Mouse (Mus musculus) megakaryocyte-erythroid progenitor cell, adult 5-6 weeks (primary cell): ENCODE data around the gene Sgms1. TPM values are rescaled to one million over a fixed set of nuclear protein-coding genes. Genes with fewer than 3 reads are reported as not detected.
"Not testable (repeated sequence)": the region's sequence is repeated elsewhere in the genome, so short reads cannot be mapped to it uniquely, and the experiment has no call there.

Experiments used
- ATAC-seq: replicated peaks from 2 replicates; pipeline ENCODE4 v1.8.0; 2016; ENCODE audit warnings: mild to moderate bottlenecking, inconsistent platforms; ENCODE audit not compliant: severe bottlenecking, poor library complexity, low FRiP score, low TSS enrichment
- total RNA-seq, 2 experiments: library from RNA; stranded (forward) in 1 of 2; stranded (reverse) in 1 of 2; fragments of 200-1000, 215-1000 nt in 1 of 2; fragments of >200 nt in 1 of 2; fragmentation: Nextera tagmentation in 1 of 2; gene quantifications; 2 replicates each; pipeline ENCODE4 v1.2.3; 2014 to 2017

Gene Sgms1
- total RNA-seq, 2 experiments from 2014 or later: 58.5 to 66.1 TPM

GRCm38 (mm10) chr19:32360989-32361698 lies 28.4 kb downstream of the Sgms1 start:
- no peak for ATAC-seq

DNA sequence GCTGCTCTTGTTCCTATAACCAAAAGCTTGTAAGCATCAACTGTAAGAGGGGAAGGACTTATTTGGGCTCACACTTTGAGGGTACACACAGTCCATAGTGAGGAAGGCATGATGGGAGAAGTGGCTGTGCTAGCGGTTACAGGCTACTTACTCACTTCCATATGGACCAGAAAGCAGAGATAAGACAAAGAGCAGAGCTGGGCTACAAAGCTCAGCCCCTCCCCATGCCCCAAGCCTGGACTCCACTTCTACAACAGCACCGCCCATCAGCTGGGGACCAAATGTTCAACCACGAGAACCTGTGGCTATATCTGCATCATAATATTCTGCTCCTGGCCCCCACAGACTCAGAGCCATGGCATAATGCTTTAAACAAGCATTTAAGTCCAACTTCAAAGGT lies 29.0 kb downstream of the Sgms1 start:
- ATAC-seq: 0 out of 2 replicates have a peak, but pooled peaks have one; percentile 42

DNA sequence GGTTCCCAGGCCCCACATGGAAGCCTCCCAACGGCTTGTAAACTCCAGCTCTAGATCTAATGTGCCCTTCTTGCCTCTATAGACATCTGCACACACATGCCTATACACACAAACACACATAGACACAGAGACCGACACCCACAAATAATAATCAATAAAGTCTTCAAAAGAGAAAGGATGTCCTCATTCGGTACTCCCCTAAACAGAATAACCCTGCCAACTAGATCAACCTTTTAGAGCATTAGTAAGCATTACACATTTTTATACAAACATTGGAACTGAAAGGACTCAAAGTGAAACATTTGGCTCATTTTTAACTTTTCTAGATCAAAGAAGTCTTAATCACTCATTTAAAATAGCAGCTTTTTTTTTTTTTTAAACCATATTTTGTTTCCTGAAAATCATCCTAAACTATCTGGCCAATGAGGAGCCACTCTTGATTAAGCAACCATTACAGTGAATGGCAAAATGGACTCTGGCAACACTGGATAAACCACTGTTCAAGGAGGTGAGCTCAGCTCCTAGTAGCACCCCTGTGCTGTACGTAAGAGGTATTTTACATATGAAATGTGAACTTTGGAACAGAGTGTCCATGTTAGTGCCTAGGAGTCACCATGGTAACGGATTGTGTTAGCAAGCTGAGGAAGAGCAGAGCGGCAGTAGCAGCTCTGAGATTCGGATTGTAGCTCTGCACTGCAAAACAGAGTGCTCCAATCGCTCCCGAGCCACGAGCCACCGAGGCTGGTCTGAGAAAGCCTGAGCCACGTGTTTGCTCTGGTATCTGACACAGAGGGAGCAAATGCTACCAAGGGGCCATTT lies 30.6 kb downstream of the Sgms1 start:
- ATAC-seq: no peak

- not testable (repeated sequence) for ATAC-seq
Measured at GRCm38 (mm10) chr19:32358011-32358410, 31.5 kb downstream of the Sgms1 start.

DNA sequence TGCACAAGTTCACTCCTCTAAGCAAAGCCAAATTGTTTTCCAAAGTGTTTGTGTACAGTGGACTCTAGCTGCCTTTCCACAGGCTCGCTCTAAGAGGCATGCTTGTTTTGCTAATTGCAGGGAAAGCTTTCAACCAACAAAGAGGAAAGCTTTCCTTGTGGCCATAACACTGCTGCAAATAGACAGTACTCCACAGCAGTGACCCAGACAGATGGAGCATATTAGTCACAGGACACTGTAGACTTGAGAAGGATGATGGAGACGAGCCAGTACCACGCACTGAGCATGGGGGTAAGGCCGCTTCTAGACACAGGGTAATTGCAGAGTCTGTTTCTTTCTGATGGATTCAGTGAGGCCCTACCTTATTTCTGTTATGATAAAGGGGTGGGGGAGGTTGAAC lies 33.3 kb downstream of the Sgms1 start:
- ATAC-seq: no peak

- no peak for ATAC-seq
Measured at GRCm38 (mm10) chr19:32353447-32353846, 36.1 kb downstream of the Sgms1 start.

DNA sequence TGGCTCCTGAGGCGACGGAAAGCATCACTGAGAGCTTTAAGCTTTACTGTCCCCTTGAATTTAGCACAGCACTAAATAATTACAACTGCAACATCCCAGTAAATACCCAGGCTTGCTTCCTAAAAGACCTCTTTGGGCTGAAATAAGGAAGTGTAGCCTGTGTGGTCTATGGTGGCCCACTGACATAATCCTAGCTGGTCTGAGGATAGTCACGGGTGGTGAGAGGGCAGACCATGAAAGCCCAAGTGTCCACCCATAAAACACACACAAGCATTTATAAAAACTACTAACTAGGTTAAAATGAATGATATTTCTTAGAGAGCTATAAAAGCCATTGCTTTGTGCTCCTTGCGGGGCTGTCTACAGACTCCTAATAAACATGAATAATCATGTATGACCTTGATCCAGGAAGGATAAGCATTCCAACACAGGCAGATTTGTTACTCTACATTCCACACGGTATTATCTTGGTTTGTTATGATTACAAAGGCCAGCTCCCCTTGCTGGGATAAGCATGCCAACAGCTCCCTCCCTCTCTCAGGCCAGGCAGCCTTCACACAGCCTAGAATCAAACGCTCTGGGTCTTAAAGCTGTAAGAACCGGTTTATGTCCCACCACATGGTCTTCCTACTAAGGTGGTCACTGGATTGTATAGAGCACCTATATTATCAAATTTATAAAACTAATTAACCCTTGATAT lies 40.4 kb downstream of the Sgms1 start:
- ATAC-seq: no peak

- no peak for ATAC-seq
Measured at GRCm38 (mm10) chr19:32347491-32347890, 42.0 kb downstream of the Sgms1 start.

DNA sequence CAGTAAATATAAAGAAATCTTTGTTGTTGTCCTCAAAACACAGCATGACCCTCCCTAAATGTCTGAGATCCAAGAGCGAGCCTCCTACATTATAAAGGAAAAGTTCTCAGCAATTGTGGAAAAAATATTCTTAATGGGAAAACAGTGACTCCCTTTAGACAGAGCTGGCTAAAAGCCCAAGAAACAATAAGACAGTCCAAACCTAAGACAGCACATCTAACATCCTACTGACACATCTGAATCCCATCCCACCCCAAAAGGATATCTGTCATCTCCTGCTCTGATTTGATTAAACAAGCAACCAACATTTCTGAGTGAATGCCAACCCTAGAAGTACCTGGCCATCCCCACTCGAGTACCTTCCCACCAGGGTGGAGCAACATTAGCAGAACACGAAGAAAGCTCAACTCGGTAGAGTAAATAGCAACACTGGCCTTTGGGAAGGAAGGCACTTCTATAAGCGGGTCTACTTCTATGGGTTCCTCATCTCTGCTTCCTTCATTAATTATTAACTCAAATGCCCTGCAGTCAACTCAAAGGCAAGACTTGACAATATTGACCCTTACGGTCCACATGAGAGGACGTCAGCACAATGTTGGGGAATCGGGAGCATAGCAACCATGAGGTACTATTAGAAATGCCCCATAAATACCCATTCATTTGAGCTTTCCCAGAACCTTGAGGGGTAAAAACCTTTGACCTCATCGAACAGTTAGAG lies 42.7 kb downstream of the Sgms1 start:
- no peak for ATAC-seq

DNA sequence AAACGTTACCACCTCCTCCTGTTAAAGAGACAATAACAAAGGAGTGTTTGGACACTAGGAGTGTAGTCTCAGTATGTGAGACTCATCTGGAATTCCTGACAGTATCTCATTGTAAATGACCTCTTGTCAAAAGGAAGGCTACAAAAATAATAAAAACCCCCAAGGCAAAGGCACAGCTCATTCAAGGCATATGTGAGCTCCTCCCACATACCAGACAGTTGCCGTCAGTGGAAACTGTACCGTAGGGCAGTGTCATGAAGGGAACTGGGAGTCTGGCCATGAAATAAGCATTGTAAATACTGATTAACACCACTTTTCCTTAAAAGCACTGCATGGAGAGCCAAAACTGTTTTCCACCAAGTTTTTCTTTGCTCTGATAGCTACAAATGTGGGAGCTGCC lies 43.3 kb downstream of the Sgms1 start:
- no peak for ATAC-seq

- no peak for ATAC-seq
Measured at GRCm38 (mm10) chr19:32345181-32345745, 44.3 kb downstream of the Sgms1 start.

GRCm38 (mm10) chr19:32344738-32345121 lies 44.8 kb downstream of the Sgms1 start:
- 0 out of 2 replicates have a peak, but pooled peaks have one; percentile 43 for ATAC-seq

GRCm38 (mm10) chr19:32343937-32344737 lies 45.4 kb downstream of the Sgms1 start:
- no peak for ATAC-seq

DNA sequence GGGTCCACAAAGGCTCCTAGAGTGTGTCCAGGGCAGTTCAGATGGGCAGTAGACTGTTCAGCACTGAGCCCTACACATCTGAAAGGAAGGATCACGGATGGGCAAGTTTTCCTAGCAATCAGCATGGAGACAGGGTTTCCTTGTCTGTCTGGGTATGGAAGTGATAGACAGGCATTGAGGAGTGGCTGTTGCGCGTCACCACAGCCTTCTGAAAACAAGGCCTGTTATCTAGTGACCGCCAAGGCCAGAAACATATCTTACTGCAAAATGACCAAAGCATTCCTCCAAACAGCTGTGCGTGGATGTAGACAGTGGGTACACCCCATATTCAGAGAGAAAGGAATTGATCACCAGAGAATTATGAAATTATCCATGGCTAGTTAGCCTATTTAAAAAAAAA lies 47.1 kb downstream of the Sgms1 start:
- no peak for ATAC-seq

- no peak for ATAC-seq
Measured at GRCm38 (mm10) chr19:32341091-32341490, 48.4 kb downstream of the Sgms1 start.

GRCm38 (mm10) chr19:32340168-32340567 lies 49.3 kb downstream of the Sgms1 start:
- no peak for ATAC-seq

DNA sequence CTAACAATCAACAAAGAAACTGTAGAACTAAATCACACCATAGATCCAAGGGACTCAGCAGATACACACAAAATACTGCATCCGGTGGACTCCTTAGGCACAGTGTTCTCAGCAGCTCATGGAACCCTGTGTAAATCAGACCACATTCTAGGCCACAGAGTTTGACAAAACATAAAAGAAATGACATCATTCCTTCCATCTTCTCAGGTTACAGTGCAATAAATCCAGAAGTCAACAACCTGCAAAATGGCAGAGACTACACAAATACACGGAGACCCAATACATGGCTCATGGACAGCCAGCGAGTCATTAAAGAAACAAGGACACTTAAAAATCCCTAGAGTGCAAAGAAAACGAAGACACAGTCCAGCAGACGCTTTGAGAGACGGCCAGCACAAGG lies 51.8 kb downstream of the Sgms1 start:
- ATAC-seq: no peak

GRCm38 (mm10) chr19:32334751-32335150 lies 54.8 kb downstream of the Sgms1 start:
- ATAC-seq: no peak

- ATAC-seq: no peak
Measured at GRCm38 (mm10) chr19:32333544-32333943, 56.0 kb downstream of the Sgms1 start.
